Mouse (Mus musculus): ENCODE results near the gene Canx.
"Not testable (repeated sequence)": the region's sequence is repeated elsewhere in the genome, so short reads cannot be mapped to it uniquely, and the experiment has no call there.

The Canx gene

DNA sequence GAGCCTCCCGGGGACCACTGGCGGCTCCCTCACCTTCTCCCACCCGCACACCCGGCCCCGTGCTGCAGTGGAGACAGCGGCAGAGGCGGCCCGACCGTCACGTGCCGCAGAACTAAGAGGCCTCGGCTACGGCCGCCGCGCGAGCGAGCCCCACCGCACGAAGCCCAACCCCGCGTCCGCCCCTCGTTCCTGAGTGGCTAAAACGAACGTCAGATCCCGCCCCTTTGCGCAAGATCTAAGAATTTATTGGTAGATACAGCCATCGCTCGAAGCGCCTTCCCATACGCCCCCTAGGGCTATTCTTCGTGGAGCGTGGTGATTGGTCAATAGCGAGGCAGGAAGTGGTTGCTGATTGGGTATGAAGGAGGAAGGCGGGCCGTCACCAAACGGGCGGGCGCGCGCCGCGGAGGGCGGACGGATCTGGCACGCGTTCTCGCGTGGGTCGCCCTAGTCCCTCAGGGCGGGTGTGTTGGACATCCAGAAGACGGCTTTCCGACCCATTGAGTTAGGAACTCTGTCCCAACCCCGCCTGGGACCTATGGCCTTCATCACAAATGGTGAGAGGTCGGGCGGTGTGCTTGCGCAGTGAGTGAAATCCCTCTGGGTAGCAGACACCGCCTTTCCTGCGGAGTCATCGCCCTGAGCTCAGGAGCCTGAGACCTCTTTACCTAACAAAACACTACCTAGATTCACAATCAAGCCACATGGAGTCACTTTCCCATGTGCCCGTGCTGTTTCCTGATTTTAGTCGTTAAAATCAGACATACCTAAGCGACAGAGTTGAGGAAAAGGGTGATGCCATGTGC is at the start of gene Canx:
Canx (minus strand) TSS at position 178 of the 806 bp plus-strand sequence.
- peak; percentile 99 for DNase-seq (ENCODE audit: low read depth)

DNA sequence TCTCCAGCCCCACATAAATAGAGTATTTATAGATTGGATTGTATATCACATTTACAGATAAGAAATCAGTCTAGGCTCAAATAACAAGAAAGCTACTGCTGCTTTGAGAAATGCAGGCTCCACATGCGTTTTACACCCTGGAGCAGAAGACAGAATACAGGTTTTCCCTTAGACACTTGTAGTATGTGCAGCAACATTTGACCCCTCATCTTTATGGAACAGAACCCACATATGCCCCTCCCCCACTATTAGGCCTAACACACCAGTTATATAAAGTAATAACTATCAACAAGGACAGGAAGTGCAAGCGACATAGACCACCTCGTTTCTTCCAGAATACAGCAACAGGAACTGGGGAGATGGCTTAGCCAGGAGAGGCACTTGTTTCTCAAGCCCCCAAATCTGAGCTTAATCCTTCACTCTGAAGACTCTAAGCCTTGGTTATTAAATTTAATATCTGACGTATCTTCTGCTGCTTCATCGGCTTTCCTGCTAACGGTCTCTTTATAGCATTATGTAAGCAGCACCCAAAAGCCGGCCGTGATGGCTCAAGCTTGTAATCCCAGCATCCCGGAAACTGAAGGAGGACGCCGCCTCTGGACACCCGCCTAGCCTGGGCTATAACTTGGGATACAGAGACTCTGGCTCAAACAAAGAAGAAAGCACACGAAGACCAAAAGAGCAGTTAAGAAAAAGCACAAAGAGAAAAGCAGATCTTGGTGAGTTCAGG is 49.0 kb upstream of the Canx start:
- DNase-seq (ENCODE audit: low read depth), result no peak

- DNase-seq (ENCODE audit: low read depth), result no peak
Measured at GRCm38 (mm10) chr11:50373621-50374020, 48.1 kb upstream of the Canx start.

DNA sequence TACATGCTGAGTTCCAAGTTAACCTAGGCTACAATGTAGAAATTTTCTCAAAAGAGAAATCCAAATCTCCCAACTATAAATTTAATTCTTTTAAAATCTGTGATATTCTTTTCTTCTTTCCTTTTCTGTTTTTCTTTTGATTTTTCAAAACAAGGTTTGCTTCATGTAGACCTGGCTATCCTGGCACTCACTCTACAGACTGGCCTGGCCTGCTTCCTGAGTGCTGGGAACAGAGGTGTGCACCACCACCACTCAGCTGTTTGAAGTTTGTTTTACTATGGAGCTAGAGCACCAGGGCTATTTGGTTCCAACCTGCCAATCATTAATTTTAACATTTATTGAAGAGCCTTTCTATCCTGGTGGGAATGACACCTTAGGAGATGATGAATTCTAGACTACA is 47.6 kb upstream of the Canx start:
- DNase-seq (ENCODE audit: low read depth), result no peak

DNA sequence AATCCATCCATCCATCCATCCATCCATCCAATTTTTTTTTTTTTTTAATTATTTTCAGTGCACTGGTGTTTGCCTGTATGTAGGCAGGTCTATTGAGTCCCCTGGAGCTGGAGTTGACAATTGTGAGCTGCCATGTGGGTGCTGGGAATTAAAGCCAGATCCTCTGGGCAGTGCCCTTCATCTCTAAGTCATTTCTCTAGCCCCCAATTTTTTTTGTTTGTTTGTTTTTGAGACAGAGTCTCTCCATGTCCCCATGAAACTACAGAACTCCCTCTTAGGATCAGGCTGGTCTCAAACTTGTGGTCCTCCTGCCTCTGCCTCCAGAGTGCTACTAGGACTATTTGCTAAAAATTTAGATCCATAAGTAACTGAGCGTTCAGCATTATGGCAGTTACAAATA is 46.4 kb upstream of the Canx start:
- no peak for DNase-seq (ENCODE audit: low read depth)

GRCm38 (mm10) chr11:50371399-50371841 is 45.9 kb upstream of the Canx start:
- DNase-seq (ENCODE audit: low read depth), result peak; percentile 84

- no peak for DNase-seq (ENCODE audit: low read depth)
Measured at GRCm38 (mm10) chr11:50370969-50371368, 45.5 kb upstream of the Canx start.

DNA sequence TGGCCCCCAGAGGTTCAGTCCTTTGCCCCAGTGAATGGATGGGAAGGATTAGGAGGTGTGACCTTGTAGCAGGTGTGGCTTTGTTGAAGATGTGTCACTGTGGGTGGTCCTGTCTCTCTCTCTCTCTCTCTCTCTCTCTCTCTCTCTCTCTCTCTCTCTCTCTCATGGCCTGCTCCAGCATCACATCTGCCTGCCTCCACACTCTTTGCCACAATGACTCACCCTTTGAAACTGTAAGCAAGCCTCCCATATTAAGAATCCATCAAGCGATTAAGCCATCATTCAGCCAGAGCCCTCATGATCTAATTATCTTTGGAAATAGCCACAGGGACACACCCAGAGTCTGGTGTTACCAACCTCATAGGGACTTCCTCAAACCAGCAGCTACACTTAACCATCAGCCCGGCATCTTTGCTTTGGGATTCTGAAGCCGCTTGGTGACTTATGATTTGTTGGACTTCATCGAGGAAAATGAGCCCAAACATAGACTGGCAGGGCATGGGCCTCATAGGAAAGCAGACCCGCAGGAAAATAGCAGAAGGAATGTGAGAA is 44.0 kb upstream of the Canx start:
- no peak for DNase-seq (ENCODE audit: low read depth)

- no peak for DNase-seq (ENCODE audit: low read depth)
Measured at GRCm38 (mm10) chr11:50367531-50367930, 42.1 kb upstream of the Canx start.

DNA sequence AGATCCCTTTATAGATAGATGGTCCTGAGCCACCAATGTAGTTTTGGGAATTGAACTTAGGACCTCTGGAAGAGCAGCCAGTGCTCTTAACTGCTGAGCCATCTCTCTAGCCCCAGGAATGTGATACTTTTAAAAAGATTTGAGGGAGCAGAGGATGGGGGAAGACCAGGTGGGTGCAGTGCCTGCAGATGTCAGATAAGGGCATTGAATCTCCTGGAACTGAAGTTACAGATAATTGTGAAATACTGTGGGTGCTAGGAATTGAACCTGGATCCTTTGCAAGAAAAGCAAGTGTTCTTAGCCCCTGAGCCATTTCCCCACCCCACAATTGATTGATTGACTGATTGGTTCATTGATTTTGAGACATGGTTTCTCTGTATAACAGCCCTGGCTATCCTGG is 39.8 kb upstream of the Canx start:
- DNase-seq (ENCODE audit: low read depth), result no peak

GRCm38 (mm10) chr11:50364548-50364947 is 39.1 kb upstream of the Canx start:
- peak; percentile 89 for DNase-seq (ENCODE audit: low read depth)

DNA sequence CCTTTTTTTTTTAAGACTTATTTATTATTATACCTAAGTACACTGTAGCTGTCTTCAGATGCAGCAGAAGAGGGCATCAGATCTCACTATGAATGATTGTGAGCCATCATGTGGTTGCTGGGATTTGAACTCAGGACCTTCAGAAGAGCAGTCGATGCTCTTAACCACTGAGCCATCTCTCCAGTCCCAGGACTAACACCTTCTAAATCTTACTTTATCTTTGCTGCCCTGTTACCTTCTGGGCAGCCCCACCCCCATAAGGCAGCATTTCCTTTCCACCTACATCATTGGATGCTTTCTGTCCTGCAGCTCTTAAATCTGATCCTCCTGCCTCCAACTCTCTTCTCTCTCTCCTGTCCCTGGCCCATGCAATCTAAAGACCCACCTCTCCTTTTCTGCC is 35.8 kb upstream of the Canx start:
- not testable (repeated sequence) for DNase-seq (ENCODE audit: low read depth)

- DNase-seq (ENCODE audit: low read depth), result peak; percentile 50
Measured at GRCm38 (mm10) chr11:50358950-50359861, 33.7 kb upstream of the Canx start.

DNA sequence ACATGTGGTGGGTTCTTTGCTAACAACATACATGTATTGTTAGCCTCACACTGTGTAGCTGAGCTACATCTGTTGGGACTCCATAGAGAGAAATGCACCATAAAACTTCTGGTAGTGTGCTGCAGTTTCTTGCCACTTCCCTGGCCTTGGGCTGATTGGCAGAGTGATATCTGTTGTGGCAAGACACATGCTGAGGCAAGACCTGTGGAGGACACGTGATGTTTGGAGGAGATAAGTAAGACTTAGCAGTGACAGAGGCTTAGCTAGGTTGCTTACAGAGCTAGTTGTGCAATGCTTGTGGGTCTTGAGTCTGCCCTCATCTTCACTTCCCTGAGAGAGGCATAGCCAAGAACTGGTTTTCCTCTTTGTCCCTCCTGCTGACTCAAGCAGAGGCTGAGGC is 29.9 kb upstream of the Canx start:
- no peak for DNase-seq (ENCODE audit: low read depth)

GRCm38 (mm10) chr11:50354851-50355250 is 29.4 kb upstream of the Canx start:
- DNase-seq (ENCODE audit: low read depth), result no peak

DNA sequence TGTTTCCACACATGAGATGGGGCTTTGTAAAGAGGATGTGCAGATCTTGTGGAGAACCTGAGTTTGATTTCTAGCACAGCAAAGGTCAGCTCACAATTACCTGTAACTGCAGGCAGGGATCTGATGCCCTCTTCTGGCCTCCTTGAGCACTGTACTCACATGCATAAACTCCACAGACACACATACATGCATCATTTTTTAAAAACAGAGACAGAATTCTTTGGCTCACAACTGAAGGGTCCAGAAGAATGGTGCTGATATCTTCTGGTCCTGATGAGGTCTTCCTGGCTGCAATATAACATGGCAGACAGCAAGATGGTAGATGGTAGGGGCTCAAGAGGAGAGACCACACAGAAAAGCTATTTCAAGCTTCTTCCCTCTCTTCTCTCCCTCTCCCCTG is 28.7 kb upstream of the Canx start, which contains the start of gene Cby3:
Cby3 (plus strand) TSS at position 301 of the 400 bp plus-strand sequence.
- DNase-seq (ENCODE audit: low read depth), result no peak

DNA sequence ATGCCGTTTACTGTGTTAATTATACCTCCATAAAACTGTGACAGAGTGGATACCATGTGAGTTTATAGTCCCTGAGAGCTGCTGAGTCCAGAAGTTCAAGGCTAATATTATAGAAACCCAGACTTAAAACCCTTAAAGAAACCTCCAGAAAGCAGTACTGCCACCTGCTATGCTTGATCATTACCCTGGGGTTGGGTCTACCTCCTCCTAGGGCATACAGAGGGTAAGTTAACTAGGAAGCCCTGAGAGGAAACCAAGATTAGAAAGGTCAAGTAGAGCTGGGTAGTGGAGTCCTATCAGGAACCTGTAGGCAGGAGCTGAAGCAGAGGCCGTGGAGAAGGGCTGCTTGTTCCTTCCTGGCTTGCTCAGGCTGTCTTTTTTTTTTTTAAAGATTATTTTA is 26.7 kb upstream of the Canx start:
- DNase-seq (ENCODE audit: low read depth), result no peak

DNA sequence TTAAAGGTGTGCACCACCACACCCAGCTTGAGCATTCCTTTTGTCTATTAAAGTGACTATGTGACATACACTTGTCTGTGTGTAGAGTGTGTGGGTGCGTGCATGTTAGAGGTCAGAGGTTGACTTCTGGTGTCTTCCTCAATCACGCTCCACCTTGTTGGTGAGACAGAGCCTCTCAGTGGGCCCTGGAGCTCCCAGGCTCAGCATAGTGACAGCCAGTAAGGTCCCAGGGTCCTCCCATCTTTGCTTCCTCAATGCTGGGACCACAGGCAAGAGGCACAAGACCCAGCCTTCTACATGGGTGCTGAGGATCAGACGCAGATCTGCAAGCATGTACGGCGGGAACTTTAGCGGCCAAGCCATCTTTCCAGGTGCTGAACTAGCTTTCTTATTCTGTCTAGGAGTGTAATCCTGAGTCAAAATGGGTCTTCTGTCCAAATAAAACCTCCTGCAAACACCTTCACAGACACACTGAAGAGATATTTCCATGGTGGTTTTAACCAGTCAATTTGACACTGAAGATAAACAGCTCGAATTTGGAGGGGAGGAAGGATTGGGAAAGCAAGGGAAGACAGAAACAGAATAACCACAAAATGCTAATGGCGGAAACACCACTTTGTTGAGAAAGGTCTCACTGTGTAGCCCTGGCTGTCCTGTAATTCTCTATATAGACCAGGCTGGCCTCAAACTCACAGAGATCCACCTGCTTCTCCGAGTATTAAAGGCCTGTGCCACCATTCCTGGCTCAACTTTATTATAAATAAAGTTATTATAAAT is 21.0 kb upstream of the Canx start:
- no peak for DNase-seq (ENCODE audit: low read depth)

DNA sequence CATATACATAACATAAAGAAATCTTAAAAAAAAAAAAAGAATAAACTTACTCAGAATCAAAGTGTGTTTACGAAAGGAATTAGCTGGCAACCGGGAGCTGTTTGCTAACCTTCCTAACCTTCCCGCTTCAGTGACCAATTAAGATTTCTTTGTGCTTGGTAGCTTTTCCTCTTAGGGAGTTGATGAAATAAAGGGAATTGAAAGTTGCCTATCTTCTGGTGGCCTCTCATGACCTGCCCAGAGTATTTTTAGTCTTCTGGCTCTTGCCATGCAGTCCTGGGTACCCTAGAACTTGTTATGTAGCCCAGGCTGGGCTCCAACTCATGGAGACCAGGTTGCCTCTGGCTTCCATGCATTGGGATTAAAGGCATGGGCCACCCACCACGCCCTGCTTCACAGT is 20.0 kb upstream of the Canx start:
- DNase-seq (ENCODE audit: low read depth), result no peak

- DNase-seq (ENCODE audit: low read depth), result no peak
Measured at GRCm38 (mm10) chr11:50336891-50337290, 11.4 kb upstream of the Canx start.

GRCm38 (mm10) chr11:50336126-50336525 is 10.7 kb upstream of the Canx start:
- no peak for DNase-seq (ENCODE audit: low read depth)
